Mouse (Mus musculus) hindbrain, embryonic 12.5 days (tissue): ENCODE measurements around the gene Dnaic2. TPM values are rescaled to one million over a fixed set of nuclear protein-coding genes. Genes with fewer than 3 reads are reported as not detected.

Experiments
- polyA plus RNA-seq: library from polyadenylated mRNA; unstranded; fragments of >200 nt; fragmentation: Nextera tagmentation; extraction: Ambion mirVana; gene quantifications from 2 replicates; pipeline ENCODE4 v1.2.1, GENCODE M21; 2016

The Dnaic2 gene
- polyA plus RNA-seq, 1 experiment from 2014 or later, result 3.3 TPM

Other genes starting within 250 kb of the Dnaic2 start
- gene Rpl38, start 58.9 kb upstream of the Dnaic2 start, polyA plus RNA-seq, result 787 and 856 TPM in 2 replicates
- gene Ttyh2, start 52.0 kb upstream of the Dnaic2 start, polyA plus RNA-seq, result 18.0 and 23.8 TPM in 2 replicates
- gene Kif19a, start 38.0 kb downstream of the Dnaic2 start, polyA plus RNA-seq, result 2.2 and 3.0 TPM in 2 replicates
- 32.2 and 37.3 TPM in 2 replicates for gene Btbd17, start 68.5 kb downstream of the Dnaic2 start, polyA plus RNA-seq
- gene Gpr142, start 71.5 kb downstream of the Dnaic2 start, polyA plus RNA-seq, result not detected in 2 replicates
- gene Gprc5c, start 123.7 kb downstream of the Dnaic2 start, polyA plus RNA-seq, result 29.7 and 30.0 TPM in 2 replicates
- gene Cd300a, start 162.6 kb downstream of the Dnaic2 start, polyA plus RNA-seq, result 0.79 and 1.1 TPM in 2 replicates
- not detected in 2 replicates for gene Cd300lb, start 207.0 kb downstream of the Dnaic2 start, polyA plus RNA-seq
- not detected in 2 replicates for gene Cd300c, start 241.7 kb downstream of the Dnaic2 start, polyA plus RNA-seq